Mouse (Mus musculus): ENCODE measurements at regions not wholly inside any gene's neighbourhood (a gene's known extent, or its start where the extent isn't known, plus 50 kb on each side); places are given as distances from the start of the nearest gene placed in this dataset.
"Not testable (repeated sequence)": the region's sequence is repeated elsewhere in the genome, so short reads cannot be mapped to it uniquely, and the experiment has no call there.

DNA sequence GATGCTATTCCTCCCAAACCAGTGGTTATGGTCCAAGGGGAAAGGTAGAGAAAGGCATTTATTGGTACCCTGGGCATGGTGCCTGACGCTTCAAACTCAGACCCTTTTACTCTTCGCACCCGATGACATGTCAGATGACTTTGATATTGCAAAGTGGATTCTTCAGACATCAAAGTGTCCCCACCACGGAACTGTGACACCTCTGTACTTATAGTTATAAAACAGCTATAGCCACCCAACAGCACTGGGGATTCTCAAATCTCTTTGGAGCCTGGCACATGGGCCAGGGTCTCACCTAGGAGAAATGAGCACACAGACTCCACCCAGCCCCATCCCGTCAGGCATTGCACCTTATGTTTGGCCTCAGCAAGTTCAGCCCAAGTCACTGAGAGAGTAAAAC lies 329.3 kb upstream of the 3110018I06Rik start:
- WGBS: 59% methylated on average over 5 of the region's 5 CpGs
- no peak for DNase-seq (ENCODE audit: low read depth, low spot score)

DNA sequence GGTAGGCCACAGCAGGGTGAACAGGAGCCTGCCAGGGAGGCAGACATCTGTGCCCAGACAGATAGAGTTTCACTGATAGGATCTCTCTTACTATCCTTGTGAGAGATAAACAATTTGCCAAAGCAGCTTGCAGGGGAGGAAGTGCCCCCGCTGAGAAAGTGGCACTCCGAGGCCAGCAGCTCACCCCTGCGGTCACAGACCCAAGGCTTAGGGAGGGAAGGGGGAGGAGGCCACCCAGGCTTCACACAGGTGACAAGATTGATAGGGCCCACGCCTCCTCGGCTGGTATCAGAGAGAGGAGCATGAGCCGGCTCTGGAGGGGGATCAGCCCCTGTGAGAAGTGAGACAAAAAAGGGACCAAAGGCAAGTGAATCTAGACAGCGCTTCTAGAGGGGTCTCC lies 328.3 kb upstream of the 3110018I06Rik start:
- 17% methylated on average over 7 of the region's 7 CpGs for WGBS
- DNase-seq (ENCODE audit: low read depth, low spot score): no peak

GRCm38 (mm10) chr12:107160628-107161027 lies 327.8 kb upstream of the 3110018I06Rik start:
- 38% methylated on average over 6 of the region's 6 CpGs for WGBS
- no peak for DNase-seq (ENCODE audit: low read depth, low spot score)

- DNase-seq (ENCODE audit: low read depth, low spot score): no peak
- 50% methylated on average over 7 of the region's 7 CpGs for WGBS
Measured at GRCm38 (mm10) chr12:107170926-107171325, 317.5 kb upstream of the 3110018I06Rik start.

- DNase-seq (ENCODE audit: low read depth, low spot score): no peak
- 86% methylated on average over 15 of the region's 15 CpGs for WGBS
Measured at GRCm38 (mm10) chr12:107171676-107172075, 316.8 kb upstream of the 3110018I06Rik start.

DNA sequence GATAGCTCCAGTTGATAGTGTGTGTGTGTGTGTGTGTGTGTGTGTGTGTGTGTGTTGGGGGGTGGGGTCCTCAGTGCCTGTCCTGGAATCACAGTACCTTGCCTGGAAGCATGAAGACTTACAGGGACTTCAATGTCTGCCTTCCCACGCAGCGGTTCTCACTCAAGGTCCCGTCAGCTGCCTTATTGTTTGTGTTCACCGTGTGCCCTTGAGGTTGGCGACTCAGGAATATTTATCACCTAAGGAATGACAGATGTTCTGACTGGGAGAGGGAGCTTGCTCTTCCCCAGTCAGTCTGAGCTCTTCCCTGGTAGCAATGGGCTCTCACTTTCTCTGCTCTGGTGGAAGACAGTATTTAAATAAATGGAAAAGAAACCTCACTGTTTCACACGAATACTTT lies 309.8 kb upstream of the 3110018I06Rik start:
- 46% methylated on average over 6 of the region's 6 CpGs for WGBS
- no peak for DNase-seq (ENCODE audit: low read depth, low spot score)

DNA sequence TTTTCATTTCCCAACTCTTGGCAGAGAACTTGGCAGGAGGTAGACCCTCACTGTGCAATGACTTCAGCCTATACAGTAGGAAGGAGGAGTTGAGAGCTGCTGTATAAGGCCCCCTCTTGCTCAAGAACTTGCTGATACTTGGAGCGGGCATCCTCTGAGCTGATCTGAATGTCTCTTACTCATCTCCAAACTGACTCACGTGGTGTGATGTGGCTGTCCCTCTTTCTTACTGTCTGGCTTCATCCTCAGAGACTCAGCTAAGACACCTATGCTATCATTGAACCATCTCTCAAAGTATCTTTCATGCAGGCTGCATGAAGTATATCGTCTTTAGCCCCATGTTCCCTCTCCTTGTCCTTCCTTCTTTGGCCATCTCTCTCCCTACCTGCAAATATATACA lies 307.9 kb upstream of the 3110018I06Rik start:
- WGBS: 85% methylated on average over 3 of the region's 3 CpGs
- DNase-seq (ENCODE audit: low read depth, low spot score): no peak

DNA sequence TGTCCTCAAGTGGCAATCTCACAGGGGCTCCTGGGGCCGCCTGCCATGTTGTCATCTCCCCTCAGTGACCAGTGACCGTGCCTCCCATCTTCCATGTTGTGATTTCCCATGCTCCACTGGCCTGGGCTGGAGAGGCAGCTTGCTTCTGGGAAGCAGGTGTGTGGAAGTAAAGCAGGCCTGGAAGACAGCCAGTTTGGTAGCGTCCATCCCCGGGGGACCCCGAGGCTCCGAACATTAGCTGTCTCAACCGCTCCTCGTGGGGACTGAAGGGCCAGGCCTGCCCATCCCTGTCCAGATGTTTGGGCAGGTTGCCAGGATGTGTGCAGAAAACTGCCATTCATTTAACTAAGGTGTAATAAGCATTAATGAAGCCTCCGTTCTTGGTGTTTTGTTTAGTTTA lies 307.1 kb upstream of the 3110018I06Rik start:
- 67% methylated on average over 9 of the region's 9 CpGs for WGBS
- DNase-seq (ENCODE audit: low read depth, low spot score): no peak

DNA sequence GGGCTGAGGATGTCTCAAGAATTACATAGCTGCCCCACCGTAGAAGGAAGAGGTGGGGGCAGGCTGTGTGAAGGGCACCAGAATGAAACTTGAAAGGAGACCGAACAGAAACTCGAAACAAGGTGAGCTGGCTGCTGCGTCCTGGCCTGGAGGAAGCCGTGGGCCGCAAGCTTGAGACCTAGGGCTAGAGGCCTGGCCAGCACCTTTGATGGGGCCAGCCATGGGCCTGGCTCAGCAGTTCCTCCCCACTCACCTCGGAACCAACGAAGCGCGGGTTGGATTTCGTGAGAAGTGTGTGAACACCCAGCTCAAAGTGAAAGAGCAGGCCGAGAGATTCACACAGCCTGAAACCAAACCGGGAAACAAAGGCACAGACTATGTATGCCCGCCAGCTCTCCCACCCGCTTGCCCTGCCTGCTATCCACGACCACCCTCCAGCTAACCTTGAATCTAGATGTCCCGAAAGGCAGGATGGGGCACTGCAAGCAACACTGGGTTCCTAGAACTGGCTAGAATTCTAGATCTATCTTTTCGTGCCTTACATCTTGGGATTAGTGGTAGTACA lies 306.3 kb upstream of the 3110018I06Rik start:
- DNase-seq (ENCODE audit: low read depth, low spot score): no peak
- WGBS: 87% methylated on average over 18 of the region's 18 CpGs

DNA sequence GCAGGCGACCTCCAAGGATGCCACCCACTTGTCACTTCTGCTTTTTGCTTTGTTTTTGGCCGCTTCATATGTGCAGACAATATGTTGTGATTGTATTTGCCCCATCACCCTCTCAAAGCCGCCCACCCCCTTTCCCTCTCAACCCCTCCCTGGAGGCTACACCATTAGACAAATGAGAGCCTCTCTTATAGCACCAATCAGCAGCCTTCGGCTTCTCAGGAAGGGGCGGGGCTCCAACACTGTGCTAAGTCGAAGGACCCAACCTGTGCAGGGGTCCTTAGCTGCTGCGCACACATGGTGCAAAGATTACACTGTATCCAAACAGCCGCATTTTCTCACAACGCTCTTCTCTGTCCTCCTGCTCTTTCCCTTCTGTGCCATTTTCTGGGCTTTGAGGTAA lies 305.1 kb upstream of the 3110018I06Rik start:
- WGBS: 46% methylated on average over 9 of the region's 9 CpGs
- no peak for DNase-seq (ENCODE audit: low read depth, low spot score)

DNA sequence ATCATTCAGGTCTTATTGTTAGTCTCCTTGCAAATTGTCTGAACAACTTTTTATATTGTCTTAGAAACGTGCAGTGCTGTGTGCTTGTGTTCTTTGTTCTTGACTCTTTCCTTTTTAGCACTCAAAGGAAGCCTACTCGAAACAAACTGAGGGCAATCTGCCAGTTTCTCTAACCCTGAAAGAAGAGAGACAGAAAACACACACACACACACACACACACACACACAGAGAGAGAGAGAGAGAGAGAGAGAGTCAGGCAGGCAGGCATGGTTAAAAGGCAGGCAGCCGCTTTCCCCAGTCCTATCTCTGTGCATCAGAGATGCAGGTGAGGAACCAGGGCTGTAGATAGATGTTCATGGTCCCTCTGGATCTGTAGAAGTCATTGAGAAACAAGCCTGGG lies 304.0 kb upstream of the 3110018I06Rik start:
- WGBS: 47% methylated on average over 3 of the region's 3 CpGs
- no peak for DNase-seq (ENCODE audit: low read depth, low spot score)

DNA sequence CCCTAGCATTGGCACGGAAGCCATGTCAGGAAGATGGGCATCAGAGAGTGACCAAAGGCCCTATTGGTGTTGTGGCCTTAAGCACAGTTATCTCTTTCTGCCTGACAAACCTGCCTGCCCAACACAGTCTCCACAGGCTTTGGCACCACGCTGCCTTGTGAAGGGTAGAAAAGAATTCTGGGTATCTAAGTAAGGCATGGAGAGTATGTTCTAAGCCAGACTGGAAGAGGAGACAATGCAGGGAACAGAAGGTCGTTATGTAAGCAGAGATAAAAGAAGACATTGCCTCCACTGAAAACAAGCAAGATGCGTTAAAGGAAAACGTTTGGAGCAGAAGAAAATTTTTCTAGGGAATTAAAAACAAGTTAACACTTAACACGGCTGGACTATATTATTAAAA lies 302.1 kb upstream of the 3110018I06Rik start:
- no peak for DNase-seq (ENCODE audit: low read depth, low spot score)
- 78% methylated on average over 6 of the region's 6 CpGs for whole genome bisulfite sequencing

DNA sequence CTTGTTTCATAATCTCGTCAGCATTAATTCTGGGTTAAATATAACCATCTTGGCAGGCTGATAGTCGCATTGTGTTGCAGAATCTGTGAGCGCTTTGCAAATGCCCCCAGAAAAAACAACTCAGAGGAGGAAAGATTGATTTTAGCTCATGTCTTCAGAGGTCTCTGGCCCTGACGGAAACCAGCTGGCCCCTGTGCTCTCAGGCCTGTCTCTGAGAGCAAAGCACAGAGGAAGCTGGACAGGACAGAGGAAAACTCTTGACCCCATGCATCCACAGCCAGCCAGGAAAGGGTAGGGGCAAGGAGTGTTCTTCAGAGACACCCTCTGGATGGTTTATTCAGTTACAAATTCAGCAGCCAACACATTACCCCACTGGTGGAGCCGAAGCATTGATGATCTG lies 300.4 kb upstream of the 3110018I06Rik start:
- 74% methylated on average over 5 of the region's 5 CpGs for WGBS
- DNase-seq (ENCODE audit: low read depth, low spot score): no peak

GRCm38 (mm10) chr12:107198389-107199018 lies 289.9 kb upstream of the 3110018I06Rik start:
- WGBS: 47% methylated on average over 2 of the region's 2 CpGs
- no peak for DNase-seq (ENCODE audit: low read depth, low spot score)

DNA sequence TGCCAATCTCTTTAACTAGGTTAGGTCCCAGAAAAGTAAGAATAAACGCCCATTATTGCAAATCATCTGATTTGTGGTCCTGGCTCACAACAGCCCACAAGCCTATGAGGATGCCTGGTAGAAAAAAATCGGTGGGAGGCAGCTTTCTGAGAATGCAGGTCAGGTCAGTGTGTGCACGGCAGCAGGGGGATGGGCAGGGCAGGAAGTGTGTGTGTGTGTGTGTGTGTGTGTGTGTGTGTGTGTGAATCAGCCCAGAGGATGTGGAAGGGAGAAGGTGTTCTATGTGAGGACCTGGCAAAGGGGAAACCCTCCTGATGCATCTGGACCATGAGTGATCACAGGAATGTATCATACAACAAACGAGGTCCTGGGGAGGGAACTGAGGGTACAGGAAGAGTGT lies 287.5 kb upstream of the 3110018I06Rik start:
- WGBS: 35% methylated on average over 4 of the region's 4 CpGs
- no peak for DNase-seq (ENCODE audit: low read depth, low spot score)

- not testable (repeated sequence) for DNase-seq (ENCODE audit: low read depth, low spot score)
- WGBS: 40% methylated on average over 6 of the region's 6 CpGs
Measured at GRCm38 (mm10) chr12:107208826-107209225, 279.6 kb upstream of the 3110018I06Rik start.

DNA sequence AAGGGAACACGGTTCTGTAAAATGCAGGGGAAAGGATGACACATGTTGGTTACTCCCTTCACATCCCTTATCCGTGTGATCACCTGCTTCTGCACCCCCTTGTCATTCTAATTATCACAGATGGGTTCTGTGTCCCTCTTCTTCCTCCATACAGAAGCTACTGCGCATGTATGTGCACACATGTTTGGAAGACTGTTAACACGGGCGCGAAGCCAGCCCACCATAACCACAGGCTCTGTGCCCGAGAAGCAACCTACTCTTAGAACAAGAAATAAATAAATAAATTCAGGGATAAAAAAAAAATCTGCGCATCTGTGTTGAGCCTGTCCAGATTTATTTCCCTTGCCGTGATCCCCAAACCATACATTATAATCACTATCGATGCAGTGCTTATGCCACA lies 275.6 kb upstream of the 3110018I06Rik start:
- DNase-seq (ENCODE audit: low read depth, low spot score): no peak
- WGBS: 83% methylated on average over 10 of the region's 10 CpGs

DNA sequence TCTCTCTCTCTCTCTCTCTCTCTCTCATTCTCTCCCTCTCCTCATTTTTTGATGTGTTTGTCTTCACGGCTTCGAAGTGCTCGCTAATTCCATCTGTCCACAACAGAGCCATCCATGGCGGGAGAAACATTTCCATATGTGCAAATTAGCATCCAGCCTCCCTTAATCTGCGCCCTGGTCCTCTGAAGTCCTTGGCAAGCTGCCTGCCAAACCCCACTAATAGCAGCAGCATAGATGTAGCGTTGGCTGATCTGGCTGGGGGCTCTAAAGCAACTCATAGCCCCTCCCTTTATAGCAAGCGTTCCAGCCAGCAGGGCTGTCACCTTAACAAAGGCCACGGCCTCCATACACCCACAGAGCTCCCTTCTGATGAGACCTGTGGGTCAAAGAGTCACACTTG lies 272.3 kb upstream of the 3110018I06Rik start:
- DNase-seq (ENCODE audit: low read depth, low spot score): no peak
- WGBS: 65% methylated on average over 8 of the region's 8 CpGs

DNA sequence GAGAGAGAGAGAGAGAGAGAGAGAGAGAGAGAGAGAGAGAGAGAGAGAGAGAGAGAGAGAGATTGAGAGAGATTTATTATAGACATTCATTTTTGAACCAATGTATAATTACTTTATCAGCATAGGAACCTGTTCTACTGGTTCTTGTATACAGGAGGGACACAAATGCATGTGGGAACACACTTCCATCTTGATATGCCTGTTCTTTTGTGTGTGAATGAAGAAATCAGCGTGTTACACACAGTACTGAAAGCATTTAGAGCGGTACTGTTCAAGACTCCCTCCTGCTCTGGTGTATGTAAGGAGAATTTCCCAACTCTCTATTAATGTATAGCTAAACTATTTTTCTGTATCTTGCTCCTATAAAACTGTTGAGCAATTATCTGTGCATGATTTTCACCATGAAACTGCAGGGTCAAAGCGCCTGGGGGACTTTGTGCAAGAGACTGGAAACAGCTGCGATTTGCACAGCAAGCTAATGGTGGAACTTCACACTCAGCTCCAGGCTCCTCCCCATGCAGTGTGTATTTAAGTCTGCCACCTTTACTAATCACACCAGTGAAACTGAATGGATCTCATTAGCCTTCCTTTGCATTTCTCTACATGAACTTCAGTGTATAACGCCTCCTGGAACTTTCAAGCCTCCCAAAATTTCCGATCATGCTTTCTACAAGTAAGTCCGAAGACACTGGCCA lies 267.0 kb upstream of the 3110018I06Rik start:
- no peak for DNase-seq (ENCODE audit: low read depth, low spot score)
- WGBS: 62% methylated on average over 7 of the region's 7 CpGs

- DNase-seq (ENCODE audit: low read depth, low spot score): no peak
- 70% methylated on average over 7 of the region's 7 CpGs for WGBS
Measured at GRCm38 (mm10) chr12:107222106-107222505, 266.3 kb upstream of the 3110018I06Rik start.

GRCm38 (mm10) chr12:107230097-107230496 lies 258.3 kb upstream of the 3110018I06Rik start:
- 68% methylated on average over 3 of the region's 3 CpGs for WGBS
- DNase-seq (ENCODE audit: low read depth, low spot score): no peak

Data from large intestine, adult 2 months (tissue).